Mouse (Mus musculus) cerebellum, adult 2 months (tissue): Measurements from ENCODE around the gene Lrp11.

Experiments
- CTCF ChIP-seq: fragments of 200-500 bp; IDR thresholded peaks from 2 replicates; pipeline ENCODE4 v1.5.1; 2011; ENCODE audit warnings: low read depth, mild to moderate bottlenecking, control low read depth, low read length, moderate library complexity, borderline replicate concordance; ENCODE audit not compliant: insufficient read depth
- POLR2A ChIP-seq: fragments of 200-500 bp; IDR thresholded peaks from 2 replicates; pipeline ENCODE4 v1.6.1; 2011; ENCODE audit warnings: low read length, control low read depth, borderline replicate concordance; ENCODE audit not compliant: insufficient read depth

DNA sequence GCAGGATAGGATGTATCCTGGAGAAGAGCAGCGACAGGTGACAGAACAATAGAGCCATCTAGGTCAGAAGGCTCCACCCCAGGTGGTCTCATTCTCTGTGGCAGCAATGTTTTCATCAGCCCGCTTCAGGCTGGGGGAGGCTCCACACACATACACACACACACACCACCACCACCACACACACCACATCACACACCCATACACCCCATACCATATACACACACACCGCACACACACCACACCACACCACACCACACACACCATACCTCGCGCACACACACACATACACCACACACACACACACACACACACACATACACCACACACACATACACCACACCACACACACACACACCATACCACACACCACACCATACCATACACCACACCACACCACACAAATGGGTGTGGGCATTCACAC lies 30.2 kb downstream of the Lrp11 start:
- TF ChIP-seq CTCF, result no peak
- TF ChIP-seq POLR2A, result no peak
